Mouse (Mus musculus) spleen, adult 18-20 months (tissue): ENCODE results near the gene Soat1.
"Not testable (repeated sequence)": the region's sequence is repeated elsewhere in the genome, so short reads cannot be mapped to it uniquely, and the experiment has no call there.

Experiments used
- DNase-seq, 2 experiments: peaks; one replicate each; pipeline ENCODE4 v3.0.0; 2022; ENCODE audit warnings: mixed read lengths in 2 of 2

The Soat1 gene

DNA sequence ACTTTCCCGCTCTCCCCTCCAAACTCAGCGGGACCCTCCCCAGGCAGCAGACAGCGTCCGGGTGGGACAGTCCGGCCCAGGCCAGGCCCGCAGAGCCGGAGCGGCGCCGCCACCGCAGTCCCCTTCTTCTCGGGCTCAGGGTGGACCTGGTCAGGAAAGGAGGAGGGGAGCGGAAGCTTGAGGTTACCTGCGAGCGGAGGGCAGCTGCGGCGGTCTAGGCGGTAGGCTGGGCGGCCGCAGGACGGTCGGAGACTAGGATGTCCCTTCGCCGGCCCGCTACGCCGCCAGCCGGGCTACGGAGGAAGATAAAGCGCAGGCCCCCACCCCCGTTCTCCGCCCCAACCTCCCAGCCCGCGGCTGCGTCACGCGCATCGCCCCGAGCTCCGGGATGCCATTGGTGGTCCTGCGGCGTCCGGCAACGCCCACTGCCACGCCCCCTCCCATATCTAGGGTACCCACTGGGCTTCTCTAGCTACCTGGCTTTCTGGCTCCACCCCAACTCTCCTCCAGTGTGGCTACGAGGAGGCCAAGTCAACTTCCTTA lies at the start of gene Soat1:
Gene Soat1 (minus strand): TSS at position 371 of the 543 bp plus-strand sequence.
- peak; percentile 91 to 92 for DNase-seq

DNA sequence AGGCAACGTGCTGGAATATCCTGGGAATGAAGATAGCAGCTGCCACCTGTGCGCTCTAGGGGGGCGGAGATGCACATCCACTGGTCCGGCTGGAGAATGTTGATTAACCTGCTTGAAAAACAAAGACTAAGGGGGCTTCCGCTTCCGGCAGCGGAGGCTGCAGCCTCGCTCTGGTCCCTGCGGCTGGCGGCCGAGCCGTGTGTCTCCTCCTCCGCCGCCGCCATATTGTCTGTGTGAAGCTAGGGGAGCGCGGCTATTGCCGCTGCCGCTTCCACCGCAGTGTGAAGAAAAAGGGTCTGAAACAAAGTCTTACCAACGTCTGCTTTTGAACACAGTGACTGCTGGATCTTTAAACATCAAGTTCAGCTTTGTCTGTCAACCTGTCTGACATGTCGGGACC lies 49.7 kb upstream of the Soat1 start, which contains the start of gene Gm10031:
Gene Gm10031 (plus strand): TSS at position 171 of the 400 bp plus-strand sequence.
- not testable (repeated sequence) for DNase-seq

DNA sequence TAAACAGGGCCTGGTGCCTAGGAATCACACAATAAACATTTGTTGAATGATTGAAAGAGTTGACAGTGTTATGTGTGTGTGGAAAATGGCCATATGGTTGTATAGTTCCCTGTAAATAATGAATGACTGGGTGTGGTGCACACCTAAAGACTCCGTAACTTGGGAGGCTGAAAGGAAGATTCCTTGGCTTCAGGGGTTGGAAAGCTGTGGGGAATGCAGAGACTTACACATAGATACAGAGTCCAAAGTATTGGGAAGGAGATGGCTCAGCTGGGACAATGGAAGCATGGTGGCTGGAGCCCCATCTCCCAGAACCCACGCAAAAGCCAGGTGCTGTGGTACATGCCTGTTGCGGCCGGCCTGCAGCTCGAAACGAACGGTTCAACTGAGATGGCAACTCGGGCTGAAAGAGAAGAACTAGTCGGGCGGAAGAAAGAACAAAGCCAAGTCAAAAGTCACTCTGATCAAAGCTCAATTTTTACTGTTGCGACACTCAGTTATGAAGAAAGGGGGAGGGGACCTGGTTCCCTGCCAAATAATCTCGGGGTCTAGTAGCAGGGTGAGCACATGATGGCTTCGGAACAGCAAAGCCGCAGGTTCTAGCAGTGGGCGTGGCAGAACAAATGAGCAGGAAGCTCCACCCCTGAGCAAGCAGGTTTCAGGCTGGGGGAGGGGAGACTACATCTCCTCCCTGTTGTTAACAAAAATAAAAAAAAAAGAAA lies 47.8 kb upstream of the Soat1 start:
- peak; percentile 11 to 41 for DNase-seq

DNA sequence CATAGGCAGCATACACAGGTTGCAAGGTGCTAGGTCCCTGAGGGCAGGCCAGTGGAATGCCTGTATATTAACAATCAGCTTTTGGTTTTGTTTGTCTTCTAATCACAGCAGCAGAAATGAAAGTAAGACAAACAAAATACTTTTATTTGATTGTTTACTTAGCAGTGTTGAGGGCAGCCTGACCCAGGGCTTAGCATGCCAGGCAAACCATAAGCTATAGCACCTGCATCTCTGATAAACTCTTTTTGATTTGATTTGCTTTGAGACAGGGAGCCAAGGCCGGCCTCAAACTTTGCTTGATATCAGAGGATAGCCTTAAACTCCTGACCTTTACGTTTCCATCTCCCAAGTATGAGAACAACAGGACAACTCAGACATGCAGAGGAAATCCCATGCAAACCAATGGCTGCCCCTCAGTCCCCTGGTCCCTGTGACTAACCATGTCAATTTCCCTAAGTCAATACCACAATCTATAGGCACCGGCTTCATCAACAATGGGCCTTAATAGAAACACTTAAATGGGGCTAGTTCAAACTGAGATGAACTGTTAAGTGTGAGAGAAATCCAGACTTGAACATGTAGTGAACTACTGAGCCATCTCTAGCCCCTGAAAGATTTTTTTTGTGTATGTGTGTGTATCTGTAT lies 46.1 kb upstream of the Soat1 start:
- no peak for DNase-seq

DNA sequence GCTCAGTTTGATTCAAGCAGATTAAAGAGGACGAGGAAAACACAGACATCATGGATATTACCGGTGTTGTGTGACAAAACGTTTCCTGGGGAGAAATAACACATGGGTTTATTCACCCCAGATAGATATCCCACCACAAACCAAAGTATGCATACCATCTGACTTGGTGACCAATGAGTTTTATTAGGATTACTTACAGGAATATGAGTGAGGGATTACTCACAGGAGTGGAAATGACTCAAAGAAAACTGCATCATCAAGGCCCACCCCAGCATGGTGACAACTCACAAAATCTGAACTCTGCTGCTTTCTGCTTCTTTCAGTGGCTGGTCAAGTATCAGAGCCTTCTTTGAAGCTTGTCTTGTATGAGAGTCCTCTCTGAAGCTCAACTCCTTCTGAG lies 33.6 kb upstream of the Soat1 start:
- DNase-seq = no peak

DNA sequence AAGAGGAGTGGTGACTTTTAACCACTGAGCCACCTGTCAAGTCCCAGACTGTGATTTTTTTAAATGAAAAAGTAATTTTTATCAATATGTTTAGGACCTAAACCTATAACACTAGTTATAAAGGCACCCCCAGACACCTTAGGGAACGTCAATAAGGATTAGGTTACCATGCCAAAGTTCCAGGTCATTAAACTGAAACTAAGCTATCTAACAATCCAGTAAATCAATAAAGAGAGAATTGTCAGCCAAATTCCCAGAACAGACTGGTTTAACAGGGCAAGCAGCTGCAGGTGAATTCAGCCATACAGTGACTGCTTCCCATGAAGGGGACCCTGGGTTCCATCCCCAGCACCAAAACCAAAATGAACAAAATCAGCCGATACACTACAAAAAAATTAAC lies 31.8 kb upstream of the Soat1 start:
- no peak for DNase-seq

DNA sequence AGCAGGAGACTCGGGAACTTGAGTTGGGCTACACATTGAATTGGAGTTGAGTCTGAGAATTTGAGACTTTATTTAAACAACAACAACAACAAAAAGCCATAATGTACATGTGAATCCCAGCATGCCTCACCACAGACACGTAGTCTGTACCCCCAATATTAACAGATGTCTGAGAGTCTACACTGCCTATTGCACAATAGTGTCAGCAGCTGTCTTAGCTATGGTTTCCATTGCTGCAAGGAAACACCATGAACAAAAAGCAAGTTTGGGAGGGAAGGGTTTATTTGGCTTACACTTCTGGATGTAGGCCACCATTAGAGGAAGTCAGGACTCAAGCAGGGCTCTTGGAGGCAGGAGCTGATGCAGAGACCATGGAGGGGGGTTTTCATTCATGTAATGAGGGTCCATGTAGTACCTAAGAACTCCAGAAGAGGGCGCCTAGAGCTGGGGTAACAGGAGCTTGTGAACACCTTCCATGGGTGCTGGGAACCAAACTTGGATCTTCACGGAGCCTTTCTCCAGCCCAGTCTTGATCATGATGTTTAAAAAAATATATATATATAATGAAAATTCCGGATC lies 30.9 kb upstream of the Soat1 start:
- no peak for DNase-seq

DNA sequence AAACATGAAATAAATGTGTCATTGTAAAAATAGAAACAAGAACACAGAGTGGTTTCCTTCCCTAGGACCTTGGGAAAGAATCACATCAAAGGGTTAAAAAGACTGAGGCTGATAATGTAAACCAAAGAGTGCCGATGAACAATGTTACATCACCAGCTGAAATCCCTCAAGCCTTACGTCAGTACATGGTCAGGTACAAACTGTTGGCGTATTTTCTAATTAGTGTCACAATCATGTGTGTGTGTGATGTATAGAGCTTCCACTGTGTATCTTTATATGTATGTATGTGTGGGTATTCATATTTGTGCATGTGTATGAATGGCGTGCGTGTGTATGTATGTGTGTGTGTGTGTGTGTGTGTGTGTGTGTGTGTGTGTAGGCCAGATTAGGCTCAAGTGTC lies 22.8 kb upstream of the Soat1 start:
- no peak for DNase-seq

DNA sequence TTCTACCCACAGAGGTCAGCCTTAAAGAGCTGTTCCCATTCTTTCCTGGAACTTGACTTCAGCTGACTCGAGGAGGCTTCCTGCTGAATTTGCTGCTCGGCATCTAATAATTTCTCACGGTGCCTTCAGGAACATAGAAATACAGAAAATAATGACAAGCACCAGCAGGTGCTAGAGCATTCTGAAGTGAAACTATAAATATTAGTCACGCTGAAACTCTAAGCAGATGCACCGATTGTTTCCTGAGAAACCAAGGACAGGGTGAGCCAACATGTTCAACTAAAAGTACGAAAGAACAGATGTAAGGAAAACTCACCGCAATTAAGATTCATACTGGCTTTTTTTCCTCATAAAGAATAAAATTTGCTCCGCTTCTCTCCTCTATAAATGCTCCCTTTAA lies 20.9 kb upstream of the Soat1 start:
- DNase-seq = no peak

DNA sequence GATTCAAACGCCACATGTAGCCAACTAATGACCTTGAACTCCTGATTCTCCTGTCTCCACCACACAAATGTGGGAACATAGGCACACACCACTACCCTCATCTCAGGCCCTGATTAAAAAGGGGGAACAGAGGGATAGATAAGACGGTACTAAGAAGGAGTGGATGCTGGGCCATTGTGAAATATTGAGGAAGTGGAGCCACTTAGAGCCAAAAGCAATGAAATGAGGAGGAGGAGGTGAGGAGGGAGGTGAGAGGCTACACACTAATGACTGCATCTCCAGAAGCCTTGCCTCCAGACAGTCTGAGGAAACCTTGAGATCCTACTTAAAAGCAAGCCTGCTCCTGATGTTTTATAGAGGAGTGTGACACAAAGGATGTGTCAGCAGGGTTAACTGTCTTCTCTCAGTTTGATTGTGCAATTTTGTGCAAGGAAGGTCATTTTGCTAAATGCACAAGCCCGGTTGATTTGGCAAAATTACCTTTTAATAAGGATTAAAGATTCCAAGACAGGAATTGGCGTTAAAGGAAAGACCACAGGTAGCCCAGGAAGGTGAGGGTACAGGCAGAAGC lies 17.2 kb upstream of the Soat1 start:
- DNase-seq = no peak

DNA sequence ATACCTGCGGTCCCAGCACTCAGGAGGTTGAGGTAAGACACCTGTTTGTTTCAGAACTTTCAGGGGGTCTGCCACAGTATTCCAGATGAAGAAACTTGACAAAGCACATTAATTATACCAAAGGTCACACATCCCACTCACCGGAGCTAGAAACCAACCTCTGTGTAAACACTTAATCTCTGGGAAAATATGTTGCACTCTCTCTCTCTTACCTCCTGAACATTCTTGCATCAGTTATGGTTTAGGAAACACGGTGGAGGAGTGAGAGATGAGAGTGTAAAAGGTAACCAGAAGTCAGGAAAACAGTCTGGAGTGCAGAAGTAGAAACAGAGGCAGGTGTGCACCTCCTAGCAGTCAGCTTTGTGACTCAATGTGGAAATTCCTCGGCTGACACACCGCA lies 13.9 kb upstream of the Soat1 start:
- DNase-seq = no peak

DNA sequence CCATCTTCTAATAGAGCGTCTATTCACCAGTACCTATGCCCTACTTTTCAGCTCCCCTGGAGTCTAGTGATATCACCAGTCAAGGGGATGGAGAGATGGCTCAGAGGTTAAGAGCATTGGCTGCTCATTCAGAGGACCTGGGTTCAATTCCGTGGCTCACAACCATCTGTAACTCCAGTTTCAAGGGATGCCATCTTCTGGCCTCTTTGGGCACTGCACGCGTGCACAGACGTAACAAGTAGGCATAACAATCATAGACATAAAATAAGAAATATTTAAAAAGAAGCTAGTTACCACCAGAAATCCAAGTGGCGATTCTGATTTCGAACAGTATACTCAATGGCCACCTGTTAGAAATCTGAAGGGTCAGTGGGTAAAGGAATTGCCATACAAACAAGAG lies 13.4 kb upstream of the Soat1 start:
- no peak for DNase-seq

DNA sequence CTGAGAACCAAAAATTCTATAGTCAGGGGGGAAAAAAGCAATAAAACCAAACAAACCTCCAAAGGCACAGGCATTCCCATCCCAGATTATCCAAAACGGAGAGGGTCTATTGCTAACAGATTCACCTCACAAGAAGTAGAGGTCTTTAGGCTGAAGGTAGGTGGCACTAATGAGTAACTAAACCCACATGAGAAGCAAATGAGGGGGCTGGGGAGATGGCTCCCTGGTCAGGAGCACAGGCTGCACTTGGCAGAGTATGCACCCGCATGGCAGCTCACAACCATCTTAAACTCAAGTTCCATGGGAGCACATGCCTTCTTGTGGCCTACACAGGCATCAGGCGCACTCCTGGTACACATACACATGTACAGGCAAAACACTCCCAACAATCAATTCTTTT lies 7.7 kb upstream of the Soat1 start:
- DNase-seq = no peak

DNA sequence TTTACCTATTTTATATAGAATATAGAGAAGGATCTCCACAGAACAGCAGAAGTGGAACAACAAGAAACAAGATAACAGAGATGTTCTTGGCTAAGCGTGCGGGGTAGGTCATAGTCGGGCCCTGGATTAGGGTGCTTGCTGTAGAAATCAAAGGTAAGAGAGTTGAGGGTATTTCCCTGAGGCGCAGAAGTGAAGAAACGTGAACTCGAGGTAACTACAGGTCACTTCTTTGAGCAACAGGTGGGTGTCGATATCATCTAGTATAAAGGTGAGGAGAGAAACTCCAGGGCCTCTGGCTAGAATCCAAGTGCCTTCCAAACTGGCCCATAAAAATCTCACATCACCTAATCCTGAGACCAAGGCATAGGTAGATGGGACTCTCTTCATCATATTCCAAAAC lies 2.4 kb upstream of the Soat1 start:
- no peak for DNase-seq

DNA sequence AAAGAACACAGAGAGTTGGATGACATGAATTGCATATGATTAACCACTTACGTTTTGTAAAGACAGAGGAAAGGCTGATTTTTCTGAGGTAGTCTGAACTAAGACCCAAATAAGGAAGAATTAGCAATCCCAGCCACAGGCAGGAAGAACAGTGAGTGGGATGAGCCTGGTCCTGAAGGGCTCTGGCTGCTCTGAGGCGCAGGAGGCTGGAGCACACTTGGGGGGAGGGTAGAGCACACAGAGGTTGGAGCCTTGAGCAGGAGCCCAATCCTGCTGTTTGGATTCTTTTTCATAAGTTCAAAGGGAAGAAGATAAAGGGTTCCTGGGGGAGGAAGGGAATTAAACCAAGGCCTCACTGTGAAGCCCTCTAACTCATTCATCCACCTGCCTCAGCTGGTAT lies 1.9 kb upstream of the Soat1 start:
- DNase-seq = no peak

DNA sequence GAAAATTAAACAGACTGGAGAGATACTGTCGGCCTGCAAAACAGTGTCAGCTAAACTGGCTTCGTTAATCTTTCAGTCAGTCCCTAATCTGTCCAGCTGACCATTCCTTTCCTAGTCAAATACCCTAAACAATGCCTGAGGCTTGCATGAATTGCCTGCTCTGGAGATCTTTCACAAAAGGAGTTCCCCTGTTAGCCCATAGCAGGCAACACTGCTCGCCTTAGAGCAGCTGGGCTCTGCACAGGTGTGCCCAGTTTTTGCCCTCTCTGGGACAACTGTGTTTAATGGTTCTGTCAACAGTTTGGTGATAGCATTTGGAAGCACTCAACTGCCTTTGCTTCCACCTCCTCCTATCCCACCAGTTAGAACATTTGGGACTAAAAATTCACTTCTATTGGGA lies 723 bp upstream of the Soat1 start:
- no peak for DNase-seq

DNA sequence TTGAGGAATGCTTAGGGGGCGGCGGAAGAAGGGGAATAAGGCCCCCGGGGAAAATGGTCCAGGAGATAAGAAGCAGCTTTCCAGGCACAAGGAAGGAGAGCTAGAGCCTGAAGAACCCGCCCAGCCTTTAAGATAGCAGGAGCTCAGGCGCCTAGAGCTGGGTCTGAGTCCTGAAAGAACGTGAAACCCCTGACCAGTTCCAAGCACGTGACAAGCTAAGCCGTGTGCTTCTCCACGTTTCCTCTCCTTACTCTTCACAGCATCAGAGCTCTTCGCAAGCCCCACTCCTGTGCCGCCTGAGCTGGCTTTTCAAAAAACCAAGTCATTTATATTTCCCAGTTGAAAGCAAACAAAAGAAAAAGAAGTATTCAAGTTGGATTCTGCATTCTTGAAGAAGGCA lies 1.1 kb downstream of the Soat1 start:
- peak in 1 of 2 experiments; percentile 8 for DNase-seq

DNA sequence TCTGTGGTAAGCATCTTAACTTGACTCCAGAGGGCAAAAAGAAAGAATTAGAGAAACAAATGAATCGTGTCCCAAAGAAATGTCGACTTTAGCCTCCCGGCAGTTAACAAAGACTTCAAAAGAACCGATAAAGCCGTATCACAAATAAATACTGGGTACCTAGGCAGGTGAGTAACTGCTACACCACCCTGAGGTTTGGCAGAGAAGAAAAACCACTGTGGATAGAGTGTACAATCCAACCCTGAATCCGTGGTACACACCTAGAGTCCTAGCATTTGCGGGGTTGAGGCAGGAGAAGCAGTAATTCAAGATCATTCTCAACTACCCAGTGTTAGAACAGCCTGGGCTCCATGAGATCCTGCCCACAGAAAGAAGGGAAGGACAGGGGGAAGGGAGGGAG lies 2.2 kb downstream of the Soat1 start:
- DNase-seq = no peak

DNA sequence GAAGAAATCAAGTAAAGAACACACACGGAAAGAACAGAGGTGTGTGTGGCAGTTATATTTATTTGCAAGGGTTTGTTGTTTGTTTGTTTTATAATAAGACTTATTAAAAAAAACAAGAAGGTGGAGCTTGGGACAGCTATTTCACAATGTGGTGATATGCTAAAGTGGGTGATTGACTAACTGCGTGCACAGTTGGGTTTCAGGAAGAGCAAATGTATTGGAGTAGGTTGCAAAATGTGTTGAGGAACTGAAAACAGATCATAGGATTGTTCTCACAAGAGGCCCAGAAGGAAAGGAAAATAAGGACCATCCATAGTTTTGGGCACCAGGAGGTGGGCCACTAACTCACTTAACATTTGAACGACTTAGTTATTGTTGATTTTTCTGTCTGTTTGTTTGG lies 3.1 kb downstream of the Soat1 start:
- no peak for DNase-seq

DNA sequence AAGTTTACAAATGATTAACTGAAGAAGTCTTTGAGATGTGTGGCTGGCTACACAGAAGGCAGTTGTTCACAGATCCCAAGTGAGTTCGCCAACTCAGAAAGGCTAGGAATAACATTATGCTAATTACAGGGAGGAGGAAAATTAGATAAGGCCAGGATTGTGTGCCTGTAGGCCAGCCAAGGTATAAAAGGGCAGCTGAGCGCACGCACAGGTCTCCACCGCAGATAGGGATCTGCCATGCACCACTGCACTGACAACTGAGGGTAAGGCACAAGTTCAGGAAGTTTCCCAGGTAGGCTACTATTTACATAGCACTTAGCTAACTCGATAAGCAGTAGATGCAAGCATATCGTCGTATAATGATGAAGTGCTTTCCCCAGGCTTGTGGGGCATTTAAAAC lies 3.6 kb downstream of the Soat1 start:
- DNase-seq = no peak

DNA sequence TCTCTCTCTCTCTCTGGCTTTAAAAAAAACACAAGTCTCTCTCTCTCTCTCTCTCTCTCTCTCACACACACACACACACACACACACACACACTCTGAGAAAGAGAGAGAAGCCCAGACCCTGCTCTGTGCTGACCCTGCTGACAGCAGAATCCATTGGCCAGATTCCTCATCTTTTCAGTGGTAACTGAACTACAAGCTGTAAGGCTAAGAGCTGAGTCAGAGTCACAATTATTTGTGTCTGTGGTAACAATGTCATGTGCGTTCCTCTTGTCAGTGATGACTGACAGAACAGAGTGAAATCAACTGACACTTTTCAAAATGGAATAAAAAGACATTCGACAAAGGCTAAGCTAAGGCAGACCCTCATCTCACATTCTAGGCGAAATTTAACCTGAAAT lies 5.6 kb downstream of the Soat1 start:
- DNase-seq = no peak

DNA sequence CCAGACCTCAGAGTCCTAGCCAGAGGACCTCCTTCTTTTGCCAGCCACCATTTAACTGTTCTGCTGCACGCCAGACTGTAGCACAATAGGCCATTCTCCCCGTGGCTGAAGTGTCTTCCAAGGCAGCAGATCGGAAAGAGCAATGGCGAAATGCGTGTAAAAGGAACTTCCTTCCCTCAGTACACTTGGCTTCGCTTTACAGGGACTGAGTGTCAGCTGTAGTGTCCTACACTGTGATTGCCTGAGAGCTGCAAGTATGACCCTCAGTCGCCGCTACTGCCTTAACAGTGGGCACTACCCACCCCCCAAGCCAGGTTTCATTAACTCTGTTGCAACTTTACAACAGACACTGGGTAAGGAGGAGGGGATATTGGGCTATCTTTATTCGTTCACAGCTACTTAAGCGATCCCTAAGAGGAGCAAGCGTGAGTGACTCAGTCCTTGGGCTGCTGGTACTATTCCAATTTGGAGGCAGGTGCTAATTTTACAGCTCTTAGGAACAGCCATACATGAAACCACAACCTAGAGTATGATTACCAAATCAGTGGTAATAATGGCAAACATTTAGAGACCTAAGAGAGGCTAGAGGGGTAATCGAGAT lies 6.4 kb downstream of the Soat1 start:
- DNase-seq = no peak

DNA sequence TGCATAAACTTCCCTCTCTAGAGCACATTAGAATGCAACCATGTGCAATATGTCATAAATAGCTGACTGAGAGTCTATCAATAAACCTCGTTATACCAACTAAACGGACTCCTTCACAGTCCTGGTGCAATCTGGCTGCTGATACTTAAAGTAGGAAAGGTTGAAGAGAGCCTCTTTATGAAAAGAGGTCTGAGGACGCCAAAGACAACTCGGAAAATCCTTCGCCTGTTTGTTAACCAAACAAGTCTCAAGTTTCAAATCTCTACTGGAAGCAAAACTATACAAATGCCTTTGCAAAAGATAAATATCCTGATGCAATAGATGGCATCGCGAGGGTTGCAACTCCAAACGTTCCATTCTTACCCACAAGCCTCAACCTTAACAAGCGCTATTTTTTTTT lies 9.2 kb downstream of the Soat1 start:
- DNase-seq = no peak
